Mouse (Mus musculus) mouse embryonic stem cell (cell line): ENCODE measurements at regions not wholly inside any gene's neighbourhood (a gene's known extent, or its start where the extent isn't known, plus 50 kb on each side); places are given as distances from the start of the nearest gene placed in this dataset.

Source experiments
- in situ Hi-C, 2 experiments: fragments of 300-500 bp; cut with MboI; formaldehyde crosslinking; loops; 1 replicate in 1 of 2; 3 replicates in 1 of 2; pipeline ENCODE4 v1.14.3; 2019 to 2020; ENCODE audit warnings: low sequenced_read_pairs in 2 of 2, low pct_unique_long_range_greater_than_20kb in 1 of 2, mixed read lengths in 1 of 2; ENCODE audit not compliant: unreplicated experiment in 1 of 2

DNA sequence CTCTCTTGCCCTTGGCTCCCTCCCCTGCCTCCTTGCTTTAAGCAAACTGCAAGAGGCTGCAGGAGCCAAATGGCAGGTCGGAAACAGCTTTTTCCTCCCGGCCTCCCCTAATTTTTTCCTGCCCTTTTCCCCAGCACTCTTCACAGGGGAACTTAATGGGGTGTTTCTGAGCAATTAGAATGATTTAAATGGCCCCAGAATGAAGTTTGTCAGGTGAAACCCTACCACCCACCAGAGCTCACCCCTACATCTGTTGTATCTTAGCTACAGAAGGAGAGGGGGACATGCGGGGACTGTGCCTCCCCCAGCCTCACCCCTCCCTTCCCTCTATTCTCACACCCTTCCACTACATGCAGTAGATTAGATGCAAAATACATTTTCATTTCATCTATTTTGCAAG, 326.5 kb upstream of the Gm4791 start:
- in situ Hi-C loops: no loop called here

DNA sequence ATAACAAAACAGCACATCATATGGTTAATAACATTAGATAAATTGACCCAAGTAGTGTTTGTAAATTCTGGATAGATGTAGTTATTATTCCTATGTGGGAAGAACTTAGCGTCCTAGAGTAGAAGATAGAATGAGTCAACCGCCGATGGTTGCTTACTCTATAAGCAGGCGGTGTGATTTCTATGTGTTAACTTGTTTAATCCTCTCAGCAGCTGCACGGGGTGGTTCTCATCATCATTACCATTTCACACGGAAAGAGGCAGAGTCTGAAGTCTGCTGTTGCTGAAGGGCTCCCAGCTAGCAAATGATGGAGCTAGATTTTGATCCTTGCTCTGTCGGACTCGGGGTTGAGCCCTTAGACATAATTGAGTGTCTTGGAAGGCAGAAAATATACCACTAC, 334.6 kb upstream of the 4931429L15Rik start:
- in situ Hi-C loops: no loop called here

- in situ Hi-C loops: no loop called here
Measured at GRCm38 (mm10) chr9:46647238-46647922, 327.6 kb upstream of the 4931429L15Rik start.

DNA sequence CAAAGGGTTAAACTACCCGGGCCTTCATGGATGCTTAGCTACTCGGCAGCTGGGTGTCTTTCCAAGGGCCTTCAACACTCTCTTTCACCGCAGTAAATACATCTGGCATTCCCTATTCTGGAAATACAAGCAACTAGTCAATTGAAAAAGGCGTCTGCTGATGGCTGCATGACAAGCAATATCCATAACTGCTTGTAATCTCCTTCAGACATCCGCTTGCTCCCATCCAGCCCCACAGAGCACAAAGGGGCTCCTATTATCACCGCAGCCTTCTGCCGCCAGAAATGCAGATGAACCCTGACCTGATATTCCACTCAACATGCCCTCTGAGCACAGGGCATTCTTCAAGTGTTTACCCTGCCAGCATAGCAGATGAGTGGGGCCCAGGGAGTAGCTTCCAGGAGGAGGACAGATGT, 325.7 kb upstream of the 4931429L15Rik start:
- in situ Hi-C loops: no loop called here

- in situ Hi-C loops: no loop called here
Measured at GRCm38 (mm10) chr9:46643551-46643950, 323.8 kb upstream of the 4931429L15Rik start.

DNA sequence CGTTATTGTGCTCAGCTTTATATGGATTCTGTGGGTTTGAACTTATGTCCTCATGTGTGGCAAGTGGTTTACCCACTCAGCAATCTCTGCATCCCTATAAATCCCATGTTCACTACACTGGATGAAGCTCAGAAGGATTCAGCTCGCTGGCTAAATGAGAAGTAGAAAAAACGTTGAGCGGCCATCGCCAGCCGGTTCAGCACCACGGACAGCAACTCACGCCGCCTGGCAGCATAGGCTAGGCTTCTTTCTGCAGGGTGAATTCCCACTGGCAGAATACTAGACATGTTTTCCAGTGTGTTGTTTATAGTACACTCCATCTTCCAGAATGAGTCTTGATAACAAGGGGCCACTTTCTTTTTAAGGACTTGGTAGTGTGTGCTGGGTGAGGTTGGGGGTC, 322.9 kb upstream of the 4931429L15Rik start:
- in situ Hi-C loops: no loop called here

DNA sequence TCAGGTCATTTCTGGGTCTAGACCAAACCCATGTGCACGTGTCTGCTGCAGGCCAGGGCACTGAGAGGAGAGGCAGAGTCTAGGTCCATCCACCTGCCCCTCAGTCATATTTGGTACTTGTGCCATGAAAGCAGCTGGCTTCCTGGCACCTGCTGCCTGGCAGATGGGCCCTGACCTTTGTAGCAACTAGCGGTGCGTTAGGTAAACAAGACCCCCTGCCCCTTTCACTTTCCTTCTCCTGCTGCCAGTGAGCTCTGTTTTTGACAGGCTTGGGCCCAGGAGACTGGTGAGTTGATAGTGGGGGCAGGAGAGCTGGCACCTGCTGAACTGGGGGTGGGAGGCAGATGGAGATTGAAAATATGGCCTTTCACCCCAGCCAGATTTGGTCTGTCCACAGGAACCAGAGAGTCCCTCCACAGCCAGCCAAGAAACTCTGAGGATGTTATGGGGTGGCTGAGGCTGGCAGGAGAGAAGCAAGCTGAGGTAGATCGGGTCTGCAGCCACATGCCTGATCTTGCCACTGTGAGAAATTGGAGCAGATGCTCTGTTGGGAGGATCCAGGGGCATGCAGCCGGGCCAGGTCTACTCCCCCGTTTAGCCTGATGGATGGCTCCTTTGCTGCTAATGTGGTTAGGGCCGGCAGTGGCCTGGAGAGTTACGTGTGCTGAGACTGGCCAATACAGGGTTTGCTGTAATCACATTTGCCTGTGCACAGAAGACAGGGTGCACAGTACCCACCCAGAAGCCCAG, 316.6 kb upstream of the 4931429L15Rik start:
- in situ Hi-C loops: no loop called here

GRCm38 (mm10) chr9:46633952-46634351, 314.2 kb upstream of the 4931429L15Rik start:
- in situ Hi-C loops: no loop called here

- in situ Hi-C loops: no loop called here
Measured at GRCm38 (mm10) chr9:46632576-46632975, 312.8 kb upstream of the 4931429L15Rik start.

DNA sequence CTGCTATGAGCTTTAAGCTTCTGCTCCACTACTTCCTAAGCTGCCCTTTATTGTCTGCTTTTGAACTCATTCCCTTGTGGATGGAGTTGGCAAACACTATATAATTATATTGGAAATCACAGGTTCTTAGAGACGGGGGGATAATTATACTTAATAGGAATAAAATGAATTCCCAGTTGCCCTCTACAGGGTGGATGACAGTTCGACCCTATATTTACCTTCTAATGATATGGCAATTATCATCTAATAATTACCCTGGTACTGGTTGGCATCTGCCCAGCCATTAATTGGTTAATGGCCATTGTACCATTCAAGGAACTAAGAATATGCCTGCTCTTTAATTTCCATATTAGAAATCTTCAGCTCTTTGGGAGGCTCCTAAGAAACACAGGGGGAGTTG, 302.5 kb upstream of the 4931429L15Rik start:
- in situ Hi-C loops: no loop called here

DNA sequence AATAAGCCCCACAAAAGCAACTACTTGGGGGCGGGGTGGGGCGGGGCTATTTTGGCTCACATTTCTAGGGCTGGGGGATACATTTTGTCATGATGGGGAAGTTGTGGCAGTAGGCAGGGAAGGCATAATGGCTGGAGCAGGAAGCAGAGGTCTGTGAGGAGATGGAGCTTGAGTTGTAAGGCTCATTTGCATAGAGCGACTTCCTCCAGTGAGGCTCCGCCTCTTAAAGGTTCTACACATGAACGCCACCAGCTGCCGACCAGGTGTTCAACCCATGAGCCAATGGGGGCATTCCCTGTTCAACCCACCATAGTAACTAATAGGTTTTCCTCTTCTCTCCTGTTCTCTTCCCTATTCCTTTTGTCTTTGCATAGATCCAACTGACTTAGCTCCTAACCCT, 302.1 kb upstream of the 4931429L15Rik start:
- in situ Hi-C loops: no loop called here

GRCm38 (mm10) chr9:46610101-46611005, 290.6 kb upstream of the 4931429L15Rik start:
- in situ Hi-C loops: no loop called here

DNA sequence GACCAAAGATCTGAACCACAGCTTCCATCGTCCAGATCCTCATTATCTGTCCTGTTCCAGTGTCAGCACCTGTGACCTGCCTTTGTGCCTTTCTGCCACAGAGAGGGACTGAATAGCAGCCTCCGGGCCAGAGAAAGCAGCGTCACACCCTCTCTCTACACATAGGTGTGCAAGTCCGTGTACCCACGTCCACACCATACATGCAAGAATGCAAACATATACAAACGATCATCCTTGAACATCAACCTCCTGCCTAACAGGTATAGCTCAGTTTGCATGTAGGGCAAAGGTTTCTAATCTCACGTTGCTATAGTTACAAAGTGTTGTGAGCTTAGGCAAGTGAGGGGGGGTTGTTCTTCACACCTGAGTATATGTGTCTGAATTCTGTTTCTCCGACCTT, 288.9 kb upstream of the 4931429L15Rik start:
- in situ Hi-C loops: loop anchor here in 1 of 2 experiments (5.0 kb wide), 1 partner anchor 36 kb away; no protein-coding TSS in a partner anchor

- in situ Hi-C loops: no loop called here
Measured at GRCm38 (mm10) chr9:46600803-46601202, 281.0 kb upstream of the 4931429L15Rik start.

DNA sequence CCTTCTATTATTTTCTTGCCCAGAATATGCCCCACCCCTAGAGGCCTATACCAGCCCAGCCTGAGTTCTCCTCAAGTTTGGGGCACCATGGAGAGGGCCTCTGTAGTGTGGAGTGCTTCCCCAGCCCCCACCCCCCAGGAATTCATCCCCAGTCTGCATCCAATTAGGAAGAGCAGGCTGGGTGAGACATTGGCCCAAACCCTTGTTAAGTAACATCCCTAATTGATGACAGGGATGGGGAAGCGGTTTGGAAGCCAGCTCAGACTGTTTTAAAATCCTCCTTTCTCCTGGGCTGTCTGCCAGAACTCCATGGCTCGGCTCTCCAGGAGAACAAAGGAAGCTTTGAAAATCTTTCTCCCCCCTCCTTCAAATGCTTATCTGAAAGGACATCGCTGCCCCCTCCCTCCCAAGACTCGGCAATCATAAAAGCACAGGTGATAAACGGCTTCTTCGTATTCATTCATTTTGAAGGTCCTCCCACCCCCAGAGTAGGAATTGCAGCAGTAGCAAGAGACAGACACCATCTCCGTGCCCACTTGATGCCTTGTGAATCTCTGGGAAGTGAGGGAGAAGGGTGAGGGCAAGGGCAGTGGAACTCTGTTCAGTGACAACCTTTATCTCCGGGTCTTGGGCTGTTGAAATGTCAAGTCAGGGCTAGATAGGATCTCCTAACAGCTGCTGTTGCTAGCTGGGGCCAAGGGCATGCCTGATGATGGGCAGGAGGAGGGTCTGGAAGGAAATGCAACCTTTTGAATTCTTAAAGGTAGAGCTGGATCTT, 280.3 kb upstream of the 4931429L15Rik start:
- in situ Hi-C loops: no loop called here

- in situ Hi-C loops: no loop called here
Measured at GRCm38 (mm10) chr9:46598518-46598917, 278.7 kb upstream of the 4931429L15Rik start.

- in situ Hi-C loops: no loop called here
Measured at GRCm38 (mm10) chr9:46593444-46593843, 273.7 kb upstream of the 4931429L15Rik start.

- in situ Hi-C loops: no loop called here
Measured at GRCm38 (mm10) chr9:46592908-46593307, 273.1 kb upstream of the 4931429L15Rik start.
